Mouse (Mus musculus): Measurements from ENCODE around the gene Ogfod2.

The Ogfod2 gene

DNA sequence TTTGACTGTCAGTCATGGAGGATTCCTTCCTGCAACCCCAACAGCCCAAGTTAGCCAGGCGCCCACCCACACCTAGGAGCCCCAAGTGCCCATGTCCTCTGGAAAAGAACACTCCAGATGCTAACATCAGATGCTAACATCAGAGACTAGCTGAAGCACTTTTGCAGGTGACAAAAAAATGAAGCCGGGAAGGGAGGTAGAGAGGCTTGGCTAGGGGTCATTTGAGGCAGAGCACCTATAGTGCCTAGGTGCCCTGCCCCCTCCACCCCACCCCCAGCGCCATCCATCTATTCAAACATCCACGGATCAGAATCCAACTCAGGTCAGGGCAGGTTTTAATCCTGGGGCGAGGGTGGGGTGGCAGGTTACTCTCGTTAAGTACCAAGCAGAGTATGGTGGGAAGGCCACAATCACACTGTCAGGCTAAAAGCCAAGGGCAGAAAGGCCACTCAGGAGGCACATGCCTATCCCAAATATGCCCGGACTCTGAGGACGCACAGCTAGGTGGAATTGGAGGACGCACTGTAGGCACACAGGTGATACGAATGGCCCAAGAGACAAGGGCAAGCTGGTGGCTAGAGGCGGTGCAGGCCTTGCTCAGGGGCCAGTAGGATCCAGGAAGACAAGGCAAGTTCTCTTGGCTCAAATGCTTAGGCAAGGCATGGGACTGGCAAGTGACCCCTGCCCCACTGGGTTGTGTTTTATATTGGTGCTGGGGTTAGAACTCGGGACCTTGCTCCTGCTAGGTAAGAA lies 18.1 kb upstream of the Ogfod2 start:
- no peak for DNase-seq (ENCODE audit: low read depth, low spot score)

DNA sequence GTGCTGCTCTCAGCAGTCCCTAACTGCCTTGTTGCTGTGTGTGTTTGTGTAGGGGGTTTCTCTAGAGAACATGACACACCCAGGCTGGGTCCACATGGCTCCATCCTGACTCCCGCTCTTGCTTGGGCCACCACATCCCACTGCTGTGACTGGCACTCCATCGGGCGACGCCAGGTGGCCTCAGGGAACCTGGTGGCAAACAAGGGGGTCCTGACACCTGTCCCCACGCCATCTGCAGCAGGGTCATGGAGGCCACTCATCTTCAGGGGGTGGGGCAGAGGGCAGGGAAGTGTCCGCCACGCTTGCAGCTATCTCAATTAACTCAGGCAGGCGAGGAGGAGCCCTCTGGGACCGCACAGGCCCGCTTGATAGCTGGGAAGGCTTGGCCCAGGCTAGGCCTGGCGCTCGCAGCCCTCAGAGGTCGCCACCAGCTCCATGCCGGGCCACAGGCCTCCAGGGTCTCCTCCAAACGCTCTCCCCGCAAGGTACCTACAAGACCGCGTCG lies 17.0 kb upstream of the Ogfod2 start:
- DNase-seq (ENCODE audit: low read depth, low spot score), result peak; percentile 48

DNA sequence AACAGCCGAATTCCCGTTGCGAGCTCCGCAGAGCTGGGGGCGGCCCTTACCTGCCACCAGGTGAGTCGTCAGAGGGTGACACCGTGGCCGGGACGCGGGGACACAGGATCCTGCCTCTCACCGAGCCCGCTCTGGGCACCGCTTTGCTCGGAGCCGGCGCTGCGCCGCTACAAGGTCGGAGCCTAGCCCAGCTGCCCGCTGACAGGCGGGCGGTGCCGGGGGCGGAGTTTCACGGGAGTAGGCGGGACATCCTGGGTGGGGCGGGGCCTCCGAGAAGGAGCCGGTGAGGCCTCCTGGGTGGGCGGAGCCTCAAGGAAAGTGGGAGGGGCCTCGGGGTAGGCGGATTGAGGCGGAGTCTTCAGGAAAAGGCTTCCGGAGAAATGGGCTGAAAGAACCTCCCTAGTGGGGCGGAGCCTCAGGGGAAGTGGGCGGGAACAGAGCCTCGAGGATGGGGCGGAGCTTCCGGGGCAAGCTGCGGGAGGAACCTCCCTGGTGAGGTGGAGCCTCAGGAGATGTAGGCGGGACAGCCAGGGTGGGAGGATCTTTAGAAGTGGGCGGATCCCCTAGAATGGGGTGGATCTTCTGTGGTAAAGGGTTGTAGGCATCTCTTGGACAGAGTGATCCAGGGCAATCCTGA lies 16.4 kb upstream of the Ogfod2 start, which contains the start of gene Abcb9:
Gene Abcb9, minus strand, starts transcription at position 203 of the 637 bp plus-strand sequence.
- DNase-seq (ENCODE audit: low read depth, low spot score), result peak; percentile 97

DNA sequence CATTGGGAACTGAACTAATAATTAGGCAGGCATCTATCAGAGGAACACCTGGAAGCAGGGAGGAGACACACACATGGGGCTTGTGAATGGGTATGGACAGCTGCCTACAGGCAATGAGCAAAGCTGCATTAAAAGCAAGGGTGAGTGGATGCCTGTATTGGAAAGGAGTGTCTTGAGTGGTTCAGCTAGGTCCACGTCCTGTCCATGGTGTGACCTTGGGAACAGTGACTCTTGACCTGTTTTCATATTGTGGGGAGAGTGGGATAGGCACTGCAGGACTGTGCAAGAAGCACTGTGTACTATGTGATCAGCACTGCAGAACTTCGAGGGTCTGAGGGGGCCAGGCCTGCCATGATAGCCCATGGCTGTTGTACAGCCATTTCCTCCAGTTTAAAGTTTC lies 13.2 kb upstream of the Ogfod2 start:
- no peak for DNase-seq (ENCODE audit: low read depth, low spot score)

DNA sequence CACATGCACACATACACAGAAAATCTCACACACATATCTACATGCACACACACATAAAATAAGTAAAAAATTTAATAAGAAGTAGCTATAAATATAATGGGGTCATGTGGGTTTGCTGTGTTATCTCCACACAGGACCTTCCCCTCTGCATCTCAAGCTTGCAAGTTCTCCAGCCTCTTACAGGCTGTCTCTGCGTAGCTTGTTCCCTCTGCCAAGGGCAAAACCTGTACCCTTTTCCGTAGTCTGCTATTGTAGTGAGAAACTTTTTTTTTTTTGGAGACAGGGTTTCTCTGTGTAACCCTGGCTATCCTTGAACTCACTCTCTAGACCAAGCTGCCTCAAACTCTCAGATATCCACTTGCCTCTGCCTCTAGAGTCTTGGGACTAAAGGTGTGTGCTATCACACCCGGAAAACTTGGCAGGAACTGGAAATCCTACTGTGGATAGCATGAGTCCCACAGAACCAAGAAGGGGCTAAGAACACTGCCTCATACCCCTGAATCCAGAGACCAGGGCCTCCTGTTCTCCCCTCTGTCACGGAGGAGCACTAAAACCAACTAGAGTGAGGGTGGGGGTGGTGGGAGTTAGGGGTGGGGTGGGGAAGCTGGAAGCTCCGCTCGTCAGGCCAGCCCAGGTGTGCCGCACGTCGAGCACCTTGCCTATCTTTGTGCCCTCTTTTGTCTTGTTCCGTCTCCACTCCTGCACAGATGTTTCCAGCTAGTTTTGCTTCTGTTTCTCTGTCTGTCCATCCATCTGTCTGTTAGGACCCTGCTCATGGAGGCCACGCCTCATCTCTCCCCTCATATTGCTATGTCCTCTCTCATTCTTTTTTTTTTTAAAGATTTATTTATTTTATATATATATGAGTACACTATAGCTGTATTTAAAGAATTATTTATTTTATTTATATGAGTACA lies 11.7 kb upstream of the Ogfod2 start:
- DNase-seq (ENCODE audit: low read depth, low spot score), result no peak

DNA sequence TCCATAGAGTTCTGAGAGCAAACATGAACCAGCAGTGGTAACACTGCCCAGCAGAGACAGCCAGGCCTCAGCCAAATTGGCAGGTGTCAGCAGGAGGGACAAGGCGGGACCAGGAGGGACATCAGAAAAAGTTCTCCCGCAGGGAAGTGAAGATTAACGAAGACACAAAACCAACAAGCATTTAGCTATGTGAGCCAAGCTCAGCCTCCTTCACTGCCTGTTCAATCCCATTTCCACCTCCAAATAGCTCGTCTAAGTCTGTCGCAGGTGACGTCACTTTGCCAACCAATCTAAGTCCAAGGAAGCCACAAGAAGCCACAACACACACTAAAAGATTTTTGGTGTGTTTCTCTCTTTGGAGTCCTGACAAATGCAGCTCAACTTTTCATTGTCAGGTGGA lies 9.8 kb upstream of the Ogfod2 start:
- no peak for DNase-seq (ENCODE audit: low read depth, low spot score)

DNA sequence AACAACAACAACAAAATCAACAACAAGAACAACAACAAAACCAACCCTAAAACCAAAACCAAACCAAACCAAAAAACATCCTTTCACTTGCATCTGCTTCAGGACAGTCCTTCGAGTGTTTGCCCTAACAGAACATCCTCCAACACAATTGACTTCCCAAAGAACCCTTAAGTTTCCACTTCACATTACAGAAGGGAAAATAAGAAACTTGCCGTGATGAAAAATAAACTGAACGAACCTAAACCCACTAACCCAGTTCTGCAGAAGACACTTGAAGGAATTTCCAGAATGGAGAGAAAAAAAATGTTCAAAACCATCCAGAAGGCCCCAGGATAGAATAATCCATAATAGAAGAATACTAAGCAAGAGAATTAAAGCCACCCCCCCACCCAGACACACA lies 9.1 kb upstream of the Ogfod2 start:
- no peak for DNase-seq (ENCODE audit: low read depth, low spot score)

DNA sequence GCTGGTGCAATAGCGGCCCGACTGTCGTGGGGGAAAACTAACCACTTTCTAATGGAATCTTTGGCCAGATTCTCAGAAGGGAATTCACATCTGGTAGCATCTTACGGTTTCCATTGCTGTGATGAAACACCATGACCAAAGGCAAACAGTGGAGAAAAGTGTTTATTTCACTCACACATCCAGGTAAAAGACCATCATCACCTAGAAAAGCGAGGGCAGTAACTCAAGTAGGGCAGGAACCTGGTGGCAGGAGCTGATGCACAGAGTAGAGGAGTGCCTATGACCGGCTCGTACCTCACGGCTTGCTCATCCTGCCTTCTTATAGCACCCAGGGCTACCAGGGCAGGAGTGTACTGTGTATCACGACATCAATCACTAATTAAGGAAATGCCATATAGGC lies 8.5 kb upstream of the Ogfod2 start:
- no peak for DNase-seq (ENCODE audit: low read depth, low spot score)

DNA sequence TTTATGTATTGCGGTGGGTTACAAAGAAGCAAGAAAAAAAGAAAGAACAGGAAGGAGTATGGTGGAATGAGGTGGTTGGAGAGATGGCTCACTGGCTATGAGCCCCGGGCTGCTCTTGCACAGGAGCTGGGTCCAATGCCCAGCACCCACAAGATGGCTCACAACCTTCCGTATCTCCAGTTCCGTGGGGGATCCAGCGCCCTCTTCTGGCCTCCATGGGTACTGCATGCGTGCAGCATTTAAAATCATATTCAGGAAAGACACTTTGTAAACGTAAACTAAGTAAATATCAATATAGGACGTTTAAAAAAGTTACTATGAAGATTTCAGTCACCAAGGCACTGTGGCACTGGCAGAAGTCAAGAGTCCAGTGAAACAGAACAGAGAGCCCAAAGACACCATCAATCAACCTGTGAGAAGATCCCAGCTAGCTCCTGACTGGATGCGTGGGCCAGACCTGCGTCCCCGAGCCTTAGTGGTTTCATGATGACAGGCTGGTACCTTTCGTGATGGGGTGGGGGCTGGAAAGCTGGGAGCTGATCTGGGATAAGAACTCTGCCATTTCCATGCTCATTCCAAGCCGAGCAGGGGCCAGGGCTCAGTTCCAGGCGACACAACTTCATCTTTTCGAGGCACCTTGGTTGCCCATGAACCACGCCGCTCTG lies 888 bp upstream of the Ogfod2 start:
- peak; percentile 45 for DNase-seq (ENCODE audit: low read depth, low spot score)

DNA sequence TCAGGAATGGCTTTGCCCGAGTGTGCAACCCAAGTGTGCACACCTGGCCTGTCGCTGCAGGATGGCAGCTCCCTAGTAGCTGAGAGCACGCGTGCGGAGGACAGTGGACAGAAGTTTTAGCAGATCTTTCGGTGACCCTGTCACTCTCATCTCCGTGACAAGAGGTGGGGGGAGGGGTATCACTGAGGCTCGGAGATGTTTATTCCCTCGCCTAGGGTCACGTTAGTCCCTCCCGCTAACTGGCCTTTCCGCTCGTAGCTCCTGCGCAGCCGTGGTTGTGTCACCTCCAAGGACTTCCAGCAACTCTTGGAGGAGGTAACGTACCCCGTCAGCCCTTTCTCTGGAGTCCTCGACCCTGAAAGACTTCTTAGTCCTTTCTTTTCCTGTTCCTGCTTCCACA lies 434 bp downstream of the Ogfod2 start:
- DNase-seq (ENCODE audit: low read depth, low spot score), result no peak

DNA sequence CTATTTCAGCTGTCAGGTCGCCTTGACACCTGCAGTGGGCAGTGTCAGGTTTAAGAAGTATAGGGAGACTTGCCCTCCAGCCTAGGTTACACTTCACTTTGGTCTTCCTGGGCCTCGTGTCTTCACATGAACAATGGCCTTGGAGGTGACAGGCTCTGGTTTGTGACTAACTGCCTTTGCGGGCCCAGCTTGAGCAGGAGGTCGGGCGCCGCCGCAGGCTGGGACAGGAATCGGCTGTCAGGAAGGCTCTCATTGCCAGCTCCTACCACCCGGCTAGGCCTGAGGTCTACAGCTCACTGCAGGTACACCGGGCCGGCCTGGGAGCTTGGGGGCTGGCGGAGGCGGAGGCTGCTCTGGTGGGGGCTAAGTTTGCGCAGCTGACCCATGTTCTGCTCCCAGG lies 933 bp downstream of the Ogfod2 start:
- DNase-seq (ENCODE audit: low read depth, low spot score), result no peak

DNA sequence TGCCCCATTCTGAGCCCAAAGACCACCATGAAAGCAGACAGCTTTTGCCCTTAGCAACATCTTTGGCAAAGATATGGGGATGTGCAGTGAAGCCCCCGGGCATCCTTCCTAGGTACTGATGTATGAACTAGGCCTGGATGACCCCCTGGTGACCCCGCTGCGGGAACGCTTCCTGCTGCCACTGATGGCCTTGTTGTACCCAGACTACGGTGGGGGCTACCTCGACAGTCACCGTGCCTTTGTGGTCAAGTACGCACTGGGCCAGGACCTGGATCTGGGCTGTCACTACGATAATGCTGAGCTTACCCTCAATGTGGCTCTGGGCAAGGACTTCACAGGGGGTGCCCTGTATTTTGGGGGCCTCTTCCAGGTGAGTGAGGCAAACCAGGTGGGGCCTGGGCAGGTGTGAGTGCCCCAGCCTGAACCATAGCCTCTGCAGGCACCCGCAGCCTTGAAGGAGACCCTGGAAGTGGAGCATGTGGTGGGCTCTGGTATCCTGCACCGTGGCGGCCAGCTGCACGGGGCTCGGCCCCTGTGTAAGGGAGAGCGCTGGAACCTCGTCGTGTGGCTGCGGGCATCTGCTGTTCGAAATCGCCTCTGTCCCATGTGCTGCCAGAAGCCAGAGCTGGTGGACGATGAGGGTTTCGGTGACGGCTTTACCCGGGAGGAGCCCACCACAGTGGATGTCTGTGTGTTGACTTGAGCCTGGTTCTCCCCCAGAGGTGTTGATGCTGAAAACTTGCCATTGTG lies 2.4 kb downstream of the Ogfod2 start:
- no peak for DNase-seq (ENCODE audit: low read depth, low spot score)

DNA sequence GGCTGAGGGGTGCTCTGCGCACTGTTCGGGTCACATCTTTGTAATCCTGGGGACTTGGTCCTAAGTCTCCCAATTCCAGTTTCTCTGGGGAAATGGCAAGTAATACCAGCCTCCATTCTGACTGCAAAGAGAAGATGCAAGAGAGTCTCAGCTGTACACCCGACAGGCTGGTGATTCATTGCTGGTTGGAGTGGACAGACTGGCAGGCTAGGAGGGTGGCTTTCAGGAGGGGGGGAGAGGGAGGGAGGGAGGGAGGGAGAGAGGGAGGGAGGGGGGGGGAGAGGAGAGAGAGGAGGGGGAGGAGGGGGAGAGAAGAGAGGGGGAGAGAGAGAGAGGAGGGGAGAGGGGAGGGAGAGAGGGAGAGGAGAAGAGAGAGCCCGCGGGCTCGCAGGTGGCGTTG lies 3.4 kb downstream of the Ogfod2 start:
- no peak for DNase-seq (ENCODE audit: low read depth, low spot score)

DNA sequence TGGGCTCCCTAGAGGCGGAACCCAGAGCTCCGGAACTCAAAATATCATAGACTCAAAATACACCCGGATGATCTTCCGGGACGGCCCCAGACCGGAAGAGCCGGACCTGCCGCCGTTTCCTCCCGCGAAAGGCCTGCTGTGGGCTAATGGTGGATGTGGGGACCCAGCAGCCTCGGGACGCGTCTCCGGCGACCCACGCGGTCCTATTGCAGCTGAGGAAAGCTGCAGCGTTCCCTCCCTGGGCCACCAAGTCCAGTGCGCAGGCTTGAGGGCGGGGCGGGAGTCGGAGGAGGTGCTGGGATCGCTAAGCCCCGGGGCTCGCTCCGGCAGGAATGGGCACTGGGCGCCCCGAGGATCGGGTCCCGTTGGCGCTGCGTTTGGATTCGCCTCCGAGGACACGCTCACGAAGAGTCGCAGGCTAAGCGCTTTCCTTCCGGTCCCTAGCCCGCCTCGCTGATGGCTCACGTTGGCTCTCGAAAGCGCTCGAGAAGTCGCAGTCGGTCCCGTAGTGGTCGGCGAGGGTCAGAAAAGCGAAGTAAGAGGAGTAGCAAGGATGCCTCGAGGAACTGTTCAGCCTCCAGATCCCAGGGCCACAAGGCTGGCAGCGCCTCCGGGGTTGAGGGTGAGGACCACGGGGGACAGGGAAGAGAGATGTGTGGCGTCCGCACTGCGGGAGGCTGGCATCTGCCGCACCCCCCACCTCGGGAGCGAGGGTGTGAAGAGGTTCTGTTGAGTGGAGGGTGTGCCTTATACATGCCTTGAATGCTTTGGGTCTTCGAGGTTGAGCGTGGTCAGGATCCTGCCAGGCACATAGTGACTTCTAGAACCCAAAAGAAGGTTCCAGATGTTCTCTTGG lies 4.1 kb downstream of the Ogfod2 start, which contains the start of gene Arl6ip4:
Gene Arl6ip4, plus strand, starts transcription at position 100 of the 856 bp plus-strand sequence.
- DNase-seq (ENCODE audit: low read depth, low spot score), result peak; percentile 56

DNA sequence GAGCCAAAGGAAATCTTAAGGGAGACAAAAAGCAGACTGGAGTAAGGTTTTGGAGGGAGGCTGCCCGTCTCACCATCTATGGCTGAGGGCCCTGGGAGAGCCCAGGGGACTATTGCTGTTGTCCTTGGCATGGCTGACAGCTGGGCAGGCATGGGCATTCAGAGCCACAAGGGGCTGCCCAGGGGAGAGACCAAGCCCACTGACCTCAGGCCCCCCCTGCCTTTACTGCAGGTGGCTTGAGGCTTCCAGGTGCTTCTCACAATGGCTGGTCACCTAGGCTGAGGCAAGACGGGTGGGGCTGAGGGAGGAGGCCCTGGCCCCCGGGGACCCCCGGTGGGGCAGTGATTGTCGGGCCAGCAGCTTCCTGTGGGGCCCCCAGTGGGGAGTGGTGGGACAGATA lies 7.1 kb downstream of the Ogfod2 start:
- no peak for DNase-seq (ENCODE audit: low read depth, low spot score)

DNA sequence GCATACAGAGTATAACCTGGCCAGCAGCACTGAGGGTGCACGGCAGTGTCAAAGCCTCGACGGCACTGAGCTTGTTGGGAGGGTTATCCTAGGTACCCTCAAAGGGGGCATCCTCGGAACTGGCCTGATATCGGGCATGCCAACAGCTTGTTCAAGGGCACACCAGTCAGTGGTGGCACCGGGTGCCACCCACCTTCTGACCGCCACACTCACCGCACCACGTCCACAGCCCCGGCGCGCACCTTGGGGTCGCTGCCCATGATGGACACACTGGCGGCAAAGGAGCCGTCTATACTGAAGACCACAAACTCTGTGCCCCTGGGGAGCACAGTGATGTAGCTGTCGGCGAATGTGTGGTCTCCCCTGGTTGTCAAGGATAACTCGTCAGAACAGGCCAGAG lies 10.3 kb downstream of the Ogfod2 start:
- DNase-seq (ENCODE audit: low read depth, low spot score), result no peak

DNA sequence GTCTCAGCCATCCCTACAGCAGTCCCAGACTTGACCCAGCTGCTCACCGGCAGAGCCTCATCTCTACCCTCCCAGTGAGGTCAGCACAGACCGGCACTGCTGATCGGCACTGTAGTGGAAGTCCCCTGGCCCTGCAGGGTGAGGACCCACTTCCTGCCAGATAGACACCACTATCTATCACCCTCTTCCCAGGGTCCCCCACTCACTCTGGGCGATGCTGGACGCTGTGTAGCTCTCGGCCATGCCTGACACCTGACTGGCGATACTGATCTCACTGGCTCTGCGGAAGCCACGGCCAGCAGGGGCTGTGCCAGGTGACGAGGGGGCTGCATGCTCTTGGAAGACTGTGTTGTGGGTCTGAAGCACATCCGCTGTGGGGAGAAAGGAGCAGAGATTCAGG lies 13.0 kb downstream of the Ogfod2 start:
- DNase-seq (ENCODE audit: low read depth, low spot score), result no peak

DNA sequence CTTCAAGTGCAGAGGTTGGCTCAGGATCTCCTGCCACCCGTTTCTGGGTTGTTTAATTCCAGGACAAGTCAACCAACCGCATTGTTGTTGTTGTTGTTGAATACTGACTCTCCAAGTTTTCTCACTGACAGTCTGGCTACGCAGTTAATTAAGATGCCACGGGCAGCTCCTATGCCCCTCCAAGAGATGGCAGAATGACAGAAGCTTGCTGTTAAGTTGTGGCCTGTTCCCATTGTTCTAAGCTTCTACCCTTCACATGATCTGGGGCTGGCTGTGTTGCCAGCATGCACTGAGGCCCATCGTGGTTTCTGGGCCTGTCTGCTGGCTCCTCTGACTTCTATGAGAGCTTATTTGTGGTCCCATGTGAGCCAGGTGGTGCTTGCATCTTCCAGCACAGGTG lies 22.2 kb downstream of the Ogfod2 start:
- no peak for DNase-seq (ENCODE audit: low read depth, low spot score)

DNA sequence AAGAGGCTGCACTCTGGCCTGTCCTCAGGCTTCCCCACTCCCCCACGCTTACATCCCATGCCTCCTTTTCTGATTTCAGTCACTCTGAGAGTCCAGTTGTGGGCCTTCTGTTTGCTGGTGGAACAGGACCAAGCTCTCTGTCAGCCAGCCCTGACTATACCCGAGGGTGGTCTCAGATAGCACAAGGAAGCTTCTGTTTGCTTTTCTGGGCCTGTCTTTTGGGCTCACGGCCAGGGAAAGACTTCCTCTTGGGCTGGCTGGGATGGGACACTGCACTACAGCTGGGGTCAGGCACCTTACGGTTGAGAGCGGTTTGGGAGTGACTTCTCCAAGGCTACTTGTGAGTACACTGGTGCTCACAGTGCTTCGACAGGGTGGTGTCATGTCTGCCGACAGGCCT lies 26.0 kb downstream of the Ogfod2 start:
- DNase-seq (ENCODE audit: low read depth, low spot score), result no peak

DNA sequence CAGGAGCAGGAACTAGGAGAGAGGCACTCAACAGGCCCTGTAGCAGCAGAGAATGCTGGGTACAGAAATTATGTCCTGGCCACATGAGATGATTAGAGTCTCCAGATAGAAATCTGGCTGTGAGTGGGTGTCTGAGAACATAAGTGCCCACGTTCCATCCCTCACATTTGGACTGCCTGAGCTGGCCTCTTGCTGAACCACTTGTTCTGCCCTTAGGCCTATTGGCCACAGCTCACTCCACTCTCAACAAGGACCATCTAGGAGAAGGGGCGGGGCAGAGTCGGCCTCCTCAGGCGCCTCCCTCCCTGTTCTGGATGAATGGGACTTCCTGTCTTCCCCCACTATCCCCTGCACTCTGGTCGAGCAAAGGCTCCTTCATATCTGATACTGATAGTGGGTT lies 36.9 kb downstream of the Ogfod2 start:
- no peak for DNase-seq (ENCODE audit: low read depth, low spot score)
